Mouse (Mus musculus) embryonic facial prominence, embryonic 10.5 days (tissue): ENCODE data around the gene Lgalsl. TPM values are rescaled to one million over a fixed set of nuclear protein-coding genes. Genes with fewer than 3 reads are reported as not detected.

ENCODE experiments used
- DNase-seq: peaks from one replicate; pipeline ENCODE4 v3.0.0-alpha.2; 2017; ENCODE audit warnings: low spot score
- H3K27ac ChIP-seq: fragments of 300-500 bp; sonication (generic); replicated peaks from 2 replicates; pipeline ENCODE4 v1.5.1; 2016; ENCODE audit warnings: mild to moderate bottlenecking
- H3K27me3 ChIP-seq: fragments of 300-500 bp; sonication (generic); replicated peaks from 2 replicates; pipeline ENCODE4 v1.6.1; 2016; ENCODE audit warnings: low read depth, mild to moderate bottlenecking; ENCODE audit not compliant: poor library complexity, severe bottlenecking
- H3K36me3 ChIP-seq: fragments of 300-500 bp; sonication (generic); replicated peaks from 2 replicates; pipeline ENCODE4 v1.6.1; 2016; ENCODE audit warnings: mild to moderate bottlenecking, moderate library complexity
- H3K4me1 ChIP-seq: fragments of 300-500 bp; sonication (generic); 2 replicates; pipeline ENCODE4 v1.6.1; 2016
- H3K4me3 ChIP-seq: fragments of 300-500 bp; sonication (generic); 2 replicates; pipeline ENCODE4 v1.5.1; 2016; ENCODE audit warnings: mild to moderate bottlenecking, moderate library complexity
- H3K9me3 ChIP-seq: fragments of 300-500 bp; sonication (generic); 2 replicates; pipeline ENCODE4 v1.6.1; 2016; ENCODE audit warnings: mild to moderate bottlenecking
- WGBS: fragments of 180-500 bp; shearing (Covaris S2); methylation state at CpG from one replicate; pipeline ENCODE4 v1.1.7; 2016; 5-methylcytosine and 5-hydroxymethylcytosine counted together
- polyA plus RNA-seq: library from polyadenylated mRNA; unstranded; fragments of >200 nt; fragmentation: Nextera tagmentation; extraction: Ambion mirVana; gene quantifications from 2 replicates; pipeline ENCODE4 v1.2.1, GENCODE M21; 2016

Gene Lgalsl
- polyA plus RNA-seq, 1 experiment from 2014 or later = 30.2 TPM

GRCm38 (mm10) chr11:20813901-20814523 is 16.8 kb downstream of the Lgalsl start:
- no peaks in the 10 kb centered on the region for H3K9me3 ChIP-seq
- no peaks in the 10 kb centered on the region for H3K36me3 ChIP-seq
- 82% methylated on average over 6 of the region's 6 CpGs for WGBS
- no peaks in the 10 kb centered on the region for H3K27me3 ChIP-seq
- peaks cover 11% of the 10 kb centered on the region for H3K4me1 ChIP-seq
- no peak overlapping the region for H3K4me3 ChIP-seq
- no peak for DNase-seq
- no peak overlapping the region for H3K27ac ChIP-seq

- H3K36me3 ChIP-seq = no peaks in the 10 kb centered on the region
- H3K9me3 ChIP-seq = no peaks in the 10 kb centered on the region
- WGBS = 63% methylated on average over 5 of the region's 5 CpGs
- H3K4me3 ChIP-seq = no peak overlapping the region
- DNase-seq = no peak
- H3K4me1 ChIP-seq = peaks cover 11% of the 10 kb centered on the region
- H3K27ac ChIP-seq = no peak overlapping the region
- no peaks in the 10 kb centered on the region for H3K27me3 ChIP-seq
Measured at GRCm38 (mm10) chr11:20812153-20812887, 18.5 kb downstream of the Lgalsl start.

GRCm38 (mm10) chr11:20806659-20807058 is 24.2 kb downstream of the Lgalsl start:
- 77% methylated on average over 5 of the region's 5 CpGs for whole genome bisulfite sequencing
- DNase-seq = no peak
- Histone ChIP-seq H3K27me3 (no peaks in the 10 kb centered on the region), H3K4me3 (no peak overlapping the region), H3K27ac (no peak overlapping the region), H3K9me3 (no peaks in the 10 kb centered on the region), H3K4me1 (peaks cover 3% of the 10 kb centered on the region; the same call in 1 of the 2 replicates), H3K36me3 (no peaks in the 10 kb centered on the region)

GRCm38 (mm10) chr11:20805604-20806249 is 25.1 kb downstream of the Lgalsl start:
- H3K36me3 ChIP-seq = no peaks in the 10 kb centered on the region
- H3K4me1 ChIP-seq = peaks cover 9% of the 10 kb centered on the region
- WGBS = 68% methylated on average over 4 of the region's 4 CpGs
- no peaks in the 10 kb centered on the region for H3K27me3 ChIP-seq
- H3K9me3 ChIP-seq = no peaks in the 10 kb centered on the region
- H3K4me3 ChIP-seq = no peak overlapping the region
- no peak for DNase-seq
- H3K27ac ChIP-seq = no peak overlapping the region

GRCm38 (mm10) chr11:20804416-20804815 is 26.4 kb downstream of the Lgalsl start:
- no peak overlapping the region for H3K4me3 ChIP-seq
- no peak for DNase-seq
- WGBS = 97% methylated on average over 4 of the region's 4 CpGs
- H3K4me1 ChIP-seq = peaks cover 19% of the 10 kb centered on the region
- H3K27ac ChIP-seq = no peak overlapping the region
- no peaks in the 10 kb centered on the region; the same call in 1 of the 2 replicates for H3K27me3 ChIP-seq
- H3K9me3 ChIP-seq = no peaks in the 10 kb centered on the region
- no peaks in the 10 kb centered on the region for H3K36me3 ChIP-seq

GRCm38 (mm10) chr11:20800277-20801092 is 30.4 kb downstream of the Lgalsl start:
- Histone ChIP-seq H3K27me3 (no peaks in the 10 kb centered on the region; the same call in 1 of the 2 replicates), H3K27ac (peak overlapping the region; percentile 54), H3K4me1 (peaks cover 16% of the 10 kb centered on the region), H3K36me3 (no peaks in the 10 kb centered on the region), H3K9me3 (peaks cover 4% of the 10 kb centered on the region; the same call in 1 of the 2 replicates), H3K4me3 (peak overlapping the region; percentile 28; the same call in 1 of the 2 replicates)
- 16% methylated on average over 14 of the region's 14 CpGs for WGBS
- peak; percentile 55 for DNase-seq

GRCm38 (mm10) chr11:20797841-20798240 is 33.0 kb downstream of the Lgalsl start:
- Histone ChIP-seq H3K4me1 (peaks cover 25% of the 10 kb centered on the region), H3K4me3 (no peak overlapping the region), H3K36me3 (no peaks in the 10 kb centered on the region), H3K27ac (no peak overlapping the region), H3K9me3 (peaks cover 4% of the 10 kb centered on the region; the same call in 1 of the 2 replicates), H3K27me3 (no peaks in the 10 kb centered on the region; the same call in 1 of the 2 replicates)
- DNase-seq = no peak
- WGBS = 96% methylated on average over 6 of the region's 6 CpGs

GRCm38 (mm10) chr11:20795466-20795865 is 35.4 kb downstream of the Lgalsl start:
- Histone ChIP-seq H3K27ac (no peak overlapping the region), H3K4me3 (no peak overlapping the region), H3K36me3 (no peaks in the 10 kb centered on the region), H3K27me3 (peaks cover 3% of the 10 kb centered on the region; the same call in 1 of the 2 replicates), H3K4me1 (peaks cover 17% of the 10 kb centered on the region), H3K9me3 (peaks cover 4% of the 10 kb centered on the region; the same call in 1 of the 2 replicates)
- 66% methylated on average over 2 of the region's 2 CpGs for WGBS
- no peak for DNase-seq

- H3K4me3 ChIP-seq = no peak overlapping the region
- 53% methylated on average over 11 of the region's 11 CpGs for WGBS
- H3K4me1 ChIP-seq = peaks cover 11% of the 10 kb centered on the region
- H3K27ac ChIP-seq = peak overlapping the region; percentile 44; the same call in 1 of the 2 replicates
- peaks cover 3% of the 10 kb centered on the region; the same call in 1 of the 2 replicates for H3K27me3 ChIP-seq
- no peak for DNase-seq
- H3K9me3 ChIP-seq = peaks cover 4% of the 10 kb centered on the region; the same call in 1 of the 2 replicates
- H3K36me3 ChIP-seq = no peaks in the 10 kb centered on the region
Measured at GRCm38 (mm10) chr11:20794913-20795254, 36.0 kb downstream of the Lgalsl start.

- Histone ChIP-seq H3K4me1 (peaks cover 10% of the 10 kb centered on the region; the same call in 1 of the 2 replicates), H3K27me3 (peaks cover 3% of the 10 kb centered on the region; the same call in 1 of the 2 replicates), H3K9me3 (peaks cover 4% of the 10 kb centered on the region; the same call in 1 of the 2 replicates), H3K4me3 (no peak overlapping the region), H3K36me3 (no peaks in the 10 kb centered on the region), H3K27ac (peak overlapping the region; percentile 44)
- DNase-seq = peak; percentile 88
- 32% methylated on average over 10 of the region's 10 CpGs for WGBS
Measured at GRCm38 (mm10) chr11:20794196-20794912, 36.5 kb downstream of the Lgalsl start.

GRCm38 (mm10) chr11:20793676-20794075 is 37.2 kb downstream of the Lgalsl start:
- Histone ChIP-seq H3K4me3 (no peak overlapping the region), H3K4me1 (peaks cover 10% of the 10 kb centered on the region; the same call in 1 of the 2 replicates), H3K27ac (0 out of 2 replicates have a peak overlapping the region, but pooled peaks have one; percentile 4), H3K9me3 (peaks cover 4% of the 10 kb centered on the region; the same call in 1 of the 2 replicates), H3K36me3 (no peaks in the 10 kb centered on the region), H3K27me3 (0 out of 2 replicates have a peak, but pooled peaks cover 3% of the 10 kb centered on the region)
- 59% methylated on average over 4 of the region's 4 CpGs for WGBS
- DNase-seq = no peak
